Mouse (Mus musculus) heart, embryonic 16.5 days (tissue): ENCODE data around the gene Bach2. TPM values are rescaled to one million over a fixed set of nuclear protein-coding genes. Genes with fewer than 3 reads are reported as not detected.

Experiments used
- ATAC-seq: fragments of 200-750 bp; cut with Nextera tagmentation; replicated peaks from 2 replicates; pipeline ENCODE4 v1.8.0; 2017; ENCODE audit warnings: moderate number of reproducible peaks; ENCODE audit not compliant: insufficient read depth, low FRiP score; ENCODE audit errors: extremely low read depth
- H3K27ac ChIP-seq: fragments of 300-500 bp; sonication (generic); 2 replicates; pipeline ENCODE4 v1.5.1; 2014; ENCODE audit warnings: mild to moderate bottlenecking, low read length, control low read depth, moderate library complexity
- H3K27me3 ChIP-seq: fragments of 300-500 bp; sonication (generic); 2 replicates; pipeline ENCODE4 v1.6.1; 2014; ENCODE audit warnings: low read length, mixed read lengths; ENCODE audit not compliant: control insufficient read depth, insufficient read depth
- H3K36me3 ChIP-seq: fragments of 300-500 bp; sonication (generic); 2 replicates; pipeline ENCODE4 v1.6.1; 2014; ENCODE audit not compliant: control insufficient read depth, insufficient read depth
- H3K4me1 ChIP-seq: fragments of 300-500 bp; sonication (generic); 2 replicates; pipeline ENCODE4 v1.6.1; 2014; ENCODE audit warnings: low read length, mixed read lengths; ENCODE audit not compliant: control insufficient read depth, insufficient read depth
- H3K4me2 ChIP-seq: fragments of 300-500 bp; sonication (generic); 2 replicates; pipeline ENCODE4 v1.6.1; 2014; ENCODE audit warnings: low read depth, mild to moderate bottlenecking, control low read depth, low read length
- H3K4me3 ChIP-seq: fragments of 300-500 bp; sonication (generic); 2 replicates; pipeline ENCODE4 v1.5.1; 2014; ENCODE audit warnings: mild to moderate bottlenecking, control low read depth, low read length
- H3K9ac ChIP-seq: fragments of 300-500 bp; sonication (generic); 2 replicates; pipeline ENCODE4 v1.6.1; 2014; ENCODE audit warnings: low read length, control low read depth
- H3K9me3 ChIP-seq: fragments of 300-500 bp; sonication (generic); replicated peaks from 2 replicates; pipeline ENCODE4 v1.6.1; 2016; ENCODE audit warnings: low read length; ENCODE audit not compliant: control insufficient read depth
- WGBS: fragments of 180-500 bp; shearing (Covaris S2); extraction: QIAGEN DNeasy Blood & Tissue Kit; methylation state at CpG from one replicate; pipeline ENCODE4 v1.1.7; 2014; 5-methylcytosine and 5-hydroxymethylcytosine counted together
- polyA plus RNA-seq: library from polyadenylated mRNA; unstranded; fragments of >200 nt; fragmentation: Nextera tagmentation; extraction: Ambion mirVana; gene quantifications from 2 replicates; pipeline ENCODE4 v1.2.1, GENCODE M21; 2015

Gene Bach2
- polyA plus RNA-seq, 1 experiment from 2014 or later = 5.0 TPM

- H3K27ac ChIP-seq = no peak overlapping the region
- H3K36me3 ChIP-seq = no peaks in the 10 kb centered on the region
- WGBS = 65% methylated on average over 9 of the region's 9 CpGs
Measured at GRCm38 (mm10) chr4:32530421-32530920, 291.9 kb downstream of the Bach2 start.

GRCm38 (mm10) chr4:32530921-32531846, 292.6 kb downstream of the Bach2 start:
- Histone ChIP-seq H3K4me1 (peaks cover 20% of the 10 kb centered on the region), H3K27ac (peak overlapping the region; percentile 42; the same call in 1 of the 2 replicates), H3K36me3 (no peaks in the 10 kb centered on the region), H3K4me2 (peak overlapping the region; percentile 52), H3K9me3 (no peaks in the 10 kb centered on the region), H3K9ac (peak overlapping the region; percentile 10), H3K4me3 (peak overlapping the region; percentile 34), H3K27me3 (no peaks in the 10 kb centered on the region)
- peak; percentile 55; the same call in 1 of the 2 replicates for ATAC-seq
- WGBS = 28% methylated on average over 28 of the region's 28 CpGs

More at GRCm38 (mm10) chr4:32530421-32530920, 291.9 kb downstream of the Bach2 start:
- H3K4me2 ChIP-seq = peak overlapping the region; percentile 52
- no peak for ATAC-seq
- peak overlapping the region; percentile 10; the same call in 1 of the 2 replicates for H3K9ac ChIP-seq
- no peaks in the 10 kb centered on the region for H3K9me3 ChIP-seq
- no peak overlapping the region for H3K4me3 ChIP-seq
- peaks cover 17% of the 10 kb centered on the region for H3K4me1 ChIP-seq
- H3K27me3 ChIP-seq = no peaks in the 10 kb centered on the region

- Histone ChIP-seq H3K36me3 (no peaks in the 10 kb centered on the region), H3K4me3 (no peak overlapping the region), H3K4me2 (peak overlapping the region; percentile 52), H3K9me3 (no peaks in the 10 kb centered on the region), H3K27me3 (no peaks in the 10 kb centered on the region), H3K27ac (peak overlapping the region; percentile 42; the same call in 1 of the 2 replicates), H3K4me1 (peaks cover 29% of the 10 kb centered on the region), H3K9ac (peak overlapping the region; percentile 31; the same call in 1 of the 2 replicates)
- 64% methylated on average over 8 of the region's 8 CpGs for WGBS
- no peak for ATAC-seq
Measured at GRCm38 (mm10) chr4:32532079-32532478, 293.5 kb downstream of the Bach2 start.

- H3K4me3 ChIP-seq = no peak overlapping the region
- no peaks in the 10 kb centered on the region for H3K27me3 ChIP-seq
- H3K9ac ChIP-seq = no peak overlapping the region
- no peaks in the 10 kb centered on the region for H3K9me3 ChIP-seq
- no peak for ATAC-seq
- no peak overlapping the region for H3K4me2 ChIP-seq
- H3K27ac ChIP-seq = no peak overlapping the region
- H3K36me3 ChIP-seq = no peaks in the 10 kb centered on the region
- WGBS = 66% methylated on average over 7 of the region's 7 CpGs
- peaks cover 35% of the 10 kb centered on the region for H3K4me1 ChIP-seq
Measured at GRCm38 (mm10) chr4:32533735-32534134, 295.1 kb downstream of the Bach2 start.

GRCm38 (mm10) chr4:32535626-32536025, 297.0 kb downstream of the Bach2 start:
- Histone ChIP-seq H3K27ac (no peak overlapping the region), H3K9me3 (no peaks in the 10 kb centered on the region), H3K4me1 (peaks cover 33% of the 10 kb centered on the region), H3K4me2 (no peak overlapping the region), H3K27me3 (no peaks in the 10 kb centered on the region), H3K36me3 (no peaks in the 10 kb centered on the region), H3K4me3 (no peak overlapping the region), H3K9ac (no peak overlapping the region)
- 86% methylated on average over 7 of the region's 7 CpGs for WGBS
- ATAC-seq = no peak

GRCm38 (mm10) chr4:32536870-32537508, 298.4 kb downstream of the Bach2 start:
- Histone ChIP-seq H3K9me3 (no peaks in the 10 kb centered on the region), H3K9ac (no peak overlapping the region), H3K27me3 (no peaks in the 10 kb centered on the region), H3K36me3 (no peaks in the 10 kb centered on the region), H3K4me2 (no peak overlapping the region), H3K4me3 (no peak overlapping the region), H3K27ac (peak overlapping the region; percentile 48; the same call in 1 of the 2 replicates), H3K4me1 (peaks cover 22% of the 10 kb centered on the region)
- no peak; the same call in 1 of the 2 replicates for ATAC-seq
- WGBS = 56% methylated on average over 8 of the region's 8 CpGs

GRCm38 (mm10) chr4:32538088-32538487, 299.5 kb downstream of the Bach2 start:
- 0 out of 2 replicates have a peak overlapping the region, but pooled peaks have one; percentile 7 for H3K9ac ChIP-seq
- H3K4me1 ChIP-seq = peaks cover 18% of the 10 kb centered on the region
- no peak for ATAC-seq
- no peaks in the 10 kb centered on the region for H3K36me3 ChIP-seq
- H3K4me3 ChIP-seq = no peak overlapping the region
- H3K27me3 ChIP-seq = no peaks in the 10 kb centered on the region
- no peak overlapping the region for H3K4me2 ChIP-seq
- WGBS = 21% methylated on average over 5 of the region's 5 CpGs
- no peaks in the 10 kb centered on the region for H3K9me3 ChIP-seq
- H3K27ac ChIP-seq = no peak overlapping the region

GRCm38 (mm10) chr4:32538488-32538887, 299.9 kb downstream of the Bach2 start:
- 62% methylated on average over 4 of the region's 4 CpGs for WGBS
- Histone ChIP-seq H3K36me3 (no peaks in the 10 kb centered on the region), H3K4me1 (peaks cover 18% of the 10 kb centered on the region), H3K4me2 (no peak overlapping the region), H3K27ac (no peak overlapping the region), H3K9me3 (no peaks in the 10 kb centered on the region), H3K9ac (no peak overlapping the region), H3K27me3 (no peaks in the 10 kb centered on the region), H3K4me3 (no peak overlapping the region)
- ATAC-seq = no peak
